Mouse (Mus musculus) bone marrow, adult 2 months (tissue): ENCODE measurements around the gene Nid2. TPM values are rescaled to one million over a fixed set of nuclear protein-coding genes. Genes with fewer than 3 reads are reported as not detected.
A peak's percentile ranks its signal among the peaks of the same experiment; 100 is the strongest.

Source experiments
- H3K27ac ChIP-seq: fragments of 200-500 bp; 2 replicates; pipeline ENCODE4 v1.5.1; 2012; ENCODE audit warnings: low read depth, mild to moderate bottlenecking, control low read depth, inconsistent platforms, low read length; ENCODE audit not compliant: control insufficient read depth, poor library complexity, insufficient read depth
- H3K4me1 ChIP-seq: fragments of 200-500 bp; 2 replicates; pipeline ENCODE4 v1.6.1; 2011; ENCODE audit warnings: low read length; ENCODE audit not compliant: control insufficient read depth, insufficient read depth
- H3K4me3 ChIP-seq: fragments of 200-500 bp; replicated peaks from 2 replicates; pipeline ENCODE3; 2011; ENCODE audit warnings: mild to moderate bottlenecking, low read depth, low read length, control low read depth; ENCODE audit not compliant: control insufficient read depth
- CTCF ChIP-seq: fragments of 200-500 bp; IDR thresholded peaks from 2 replicates; pipeline ENCODE4 v1.5.1; 2011; ENCODE audit warnings: low read length, control low read depth; ENCODE audit not compliant: control insufficient read depth, insufficient read depth
- POLR2A ChIP-seq: fragments of 200-500 bp; IDR thresholded peaks from 2 replicates; pipeline ENCODE4 v1.6.1; 2011; ENCODE audit warnings: low read depth, mild to moderate bottlenecking, control low read depth, low read length, borderline replicate concordance; ENCODE audit not compliant: control insufficient read depth
- WGBS: fragments of 180-500 bp; shearing (Covaris S2); methylation state at CpG from one replicate; pipeline ENCODE4 v1.1.7; 2018; 5-methylcytosine and 5-hydroxymethylcytosine counted together
- polyA plus RNA-seq: library from polyadenylated mRNA; stranded (reverse); fragments of >200 nt; gene quantifications from 2 replicates; pipeline ENCODE4 v1.2.4, GENCODE M21; 2011; ENCODE audit warnings: low replicate concordance; ENCODE audit not compliant: missing spikeins, insufficient read depth, insufficient read length

Nid2 gene
- polyA plus RNA-seq, 1 experiment: 3.2 TPM

DNA sequence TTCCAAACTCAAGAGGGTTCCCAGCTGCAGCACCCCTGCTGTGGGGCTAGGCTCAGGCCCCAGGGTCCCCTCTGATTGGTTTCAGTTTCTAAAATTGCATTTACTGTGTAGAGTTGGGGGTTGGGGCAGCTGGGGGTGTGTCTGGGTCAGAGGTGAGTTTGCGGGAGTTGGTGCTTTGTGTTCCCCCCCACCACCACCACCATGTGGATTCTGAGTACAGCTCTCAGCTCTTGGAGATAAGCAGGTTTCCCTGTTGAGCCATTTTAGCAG lies 15.2 kb downstream of the Nid2 start:
- Histone ChIP-seq H3K4me1 (no peaks in the 10 kb centered on the region), H3K4me3 (no peak overlapping the region), H3K27ac (no peak overlapping the region)
- WGBS: 54% methylated on average over 1 of the region's 1 CpGs
- TF ChIP-seq CTCF (no peak), POLR2A (no peak)

DNA sequence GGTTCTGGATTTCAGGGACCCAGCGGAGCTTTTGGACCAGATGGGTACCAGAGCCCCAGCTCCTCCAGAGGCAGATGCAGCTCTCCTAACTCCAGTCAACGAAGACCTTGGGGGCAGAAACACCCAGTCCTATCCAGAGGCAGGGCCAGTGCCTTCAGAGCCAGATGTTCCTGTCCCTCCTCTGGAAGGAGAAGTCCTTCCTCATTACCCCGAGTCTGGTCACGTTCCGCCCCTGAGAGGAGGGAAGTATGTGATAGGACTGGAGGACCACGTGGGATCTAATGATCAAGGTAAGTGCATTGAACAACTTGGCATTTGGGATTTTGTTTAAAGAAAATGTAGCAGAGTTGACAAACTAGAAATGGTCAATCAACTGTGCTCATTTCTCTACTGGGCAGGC lies 17.6 kb downstream of the Nid2 start:
- H3K4me3 ChIP-seq: no peak overlapping the region
- H3K27ac ChIP-seq: no peak overlapping the region
- no peaks in the 10 kb centered on the region; the same call in 1 of the 2 replicates for H3K4me1 ChIP-seq
- no peak for TF ChIP-seq POLR2A
- no peak for TF ChIP-seq CTCF
- 70% methylated on average over 6 of the region's 6 CpGs for WGBS

DNA sequence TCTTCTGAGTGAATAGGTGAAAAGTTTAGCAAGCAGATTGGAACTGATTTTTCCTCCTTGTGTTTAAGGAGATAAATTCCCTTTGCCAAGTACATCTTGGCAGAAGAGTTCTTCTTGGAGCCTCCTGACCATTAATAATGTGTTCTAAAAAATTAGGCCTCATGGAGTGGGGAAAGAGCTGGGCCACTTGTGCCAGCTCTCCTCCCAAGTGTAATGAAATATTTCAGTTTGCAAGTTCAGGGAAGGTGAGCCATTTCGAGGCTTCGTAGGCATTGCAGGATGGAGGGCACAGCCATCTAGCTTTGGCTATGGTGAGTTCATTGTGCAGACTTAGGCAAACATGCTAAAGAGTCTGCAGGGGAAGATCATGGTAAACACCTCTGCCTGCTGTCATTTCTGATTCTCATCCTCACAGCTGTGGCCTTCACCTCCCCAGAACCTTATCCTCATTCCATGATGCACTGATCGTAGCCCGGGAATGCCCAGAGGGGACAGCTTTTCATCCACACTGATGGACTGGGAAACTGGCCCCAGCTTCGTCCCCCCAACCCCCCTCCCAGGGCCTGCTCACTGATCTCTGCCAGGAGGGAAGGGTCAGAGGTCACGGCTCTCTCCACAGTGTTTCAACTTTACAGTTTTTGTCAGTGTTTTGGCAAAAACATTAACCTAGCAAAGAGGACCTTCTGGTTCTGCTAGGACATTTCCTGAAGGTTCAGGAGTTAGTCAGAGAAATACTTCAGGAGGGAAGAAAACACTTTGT lies 18.6 kb downstream of the Nid2 start:
- Histone ChIP-seq H3K4me1 (no peaks in the 10 kb centered on the region; the same call in 1 of the 2 replicates), H3K27ac (no peak overlapping the region), H3K4me3 (no peak overlapping the region)
- TF ChIP-seq CTCF: no peak
- no peak for TF ChIP-seq POLR2A
- 82% methylated on average over 6 of the region's 6 CpGs for WGBS

DNA sequence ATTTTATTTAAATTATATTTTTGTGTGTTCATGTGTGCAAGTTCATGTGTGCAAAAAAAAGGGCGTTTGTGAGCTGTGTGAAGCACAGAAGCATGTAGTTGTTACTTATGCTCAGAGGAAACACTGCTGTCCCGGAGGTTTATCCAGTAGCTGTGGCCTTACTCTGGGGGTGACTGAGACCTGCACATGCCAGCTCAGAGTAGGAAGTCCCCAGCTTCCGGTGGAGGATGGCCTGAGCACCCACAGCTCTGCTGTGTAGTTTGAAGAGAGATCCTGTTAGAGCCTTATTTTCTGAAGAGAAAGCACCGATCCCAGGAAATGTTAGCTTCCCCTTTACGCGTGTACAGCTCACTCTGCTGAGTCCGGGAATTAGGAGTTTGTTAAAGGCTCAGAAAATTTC lies 20.1 kb downstream of the Nid2 start:
- no peak overlapping the region for H3K27ac ChIP-seq
- 5% methylated on average over 7 of the region's 7 CpGs for WGBS
- H3K4me1 ChIP-seq: no peaks in the 10 kb centered on the region; the same call in 1 of the 2 replicates
- no peak overlapping the region for H3K4me3 ChIP-seq
- TF ChIP-seq CTCF: no peak
- no peak for TF ChIP-seq POLR2A

- TF ChIP-seq POLR2A: no peak
- TF ChIP-seq CTCF: no peak
- Histone ChIP-seq H3K27ac (no peak overlapping the region), H3K4me3 (no peak overlapping the region), H3K4me1 (no peaks in the 10 kb centered on the region; the same call in 1 of the 2 replicates)
- WGBS: 86% methylated on average over 13 of the region's 13 CpGs
Measured at GRCm38 (mm10) chr14:19774036-19774628, 23.1 kb downstream of the Nid2 start.

- no peaks in the 10 kb centered on the region; the same call in 1 of the 2 replicates for H3K4me1 ChIP-seq
- TF ChIP-seq POLR2A (no peak), CTCF (no peak)
- no peak overlapping the region for H3K4me3 ChIP-seq
- H3K27ac ChIP-seq: no peak overlapping the region
- 82% methylated on average over 4 of the region's 4 CpGs for WGBS
Measured at GRCm38 (mm10) chr14:19775491-19775890, 24.4 kb downstream of the Nid2 start.

DNA sequence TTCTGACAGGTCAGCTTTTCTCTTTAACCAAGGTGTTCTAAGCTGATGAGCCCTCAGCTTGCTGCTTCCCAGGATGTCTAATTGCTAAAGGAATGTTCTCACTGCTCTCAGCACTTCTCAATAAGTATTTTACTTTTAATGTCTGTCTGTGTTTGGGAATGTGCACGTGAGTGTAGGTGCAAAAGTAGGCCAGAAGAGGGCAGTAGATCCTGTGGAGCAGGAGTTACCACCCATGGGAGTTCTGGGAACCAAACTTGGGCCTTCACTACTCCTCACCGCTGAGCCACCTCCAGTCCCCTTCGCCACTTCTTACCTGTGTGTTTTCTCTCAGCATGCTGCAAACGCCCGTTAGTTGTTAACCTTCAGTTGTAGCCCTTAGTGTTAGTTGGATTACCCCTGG lies 25.1 kb downstream of the Nid2 start:
- 90% methylated on average over 5 of the region's 5 CpGs for WGBS
- TF ChIP-seq CTCF (no peak), POLR2A (no peak)
- no peaks in the 10 kb centered on the region; the same call in 1 of the 2 replicates for H3K4me1 ChIP-seq
- H3K27ac ChIP-seq: no peak overlapping the region
- H3K4me3 ChIP-seq: no peak overlapping the region

DNA sequence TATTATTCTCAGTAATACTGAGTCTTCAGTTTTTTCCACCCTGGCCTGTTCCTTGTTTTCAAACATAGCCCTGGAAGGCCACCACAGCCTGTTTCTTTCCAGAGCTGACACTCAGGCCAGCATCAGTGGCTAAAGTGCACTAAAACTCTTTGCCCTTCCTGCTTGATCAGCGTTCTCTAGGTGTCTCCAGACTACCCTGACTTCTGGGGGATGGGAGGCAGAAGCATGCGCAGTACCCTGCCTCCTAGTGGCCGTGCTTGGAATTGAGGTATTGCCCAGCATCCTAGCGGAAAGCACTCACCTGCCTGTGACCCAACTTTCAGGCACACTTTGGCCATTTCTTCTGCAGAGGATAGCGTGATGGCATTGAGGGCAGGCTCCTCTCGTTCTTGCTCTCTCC lies 25.8 kb downstream of the Nid2 start:
- Histone ChIP-seq H3K4me1 (no peaks in the 10 kb centered on the region), H3K27ac (no peak overlapping the region), H3K4me3 (no peak overlapping the region)
- WGBS: 71% methylated on average over 6 of the region's 6 CpGs
- TF ChIP-seq POLR2A: no peak
- peak; percentile 68; the same call in 1 of the 2 replicates for TF ChIP-seq CTCF
